Mouse (Mus musculus): ENCODE measurements around the gene Zfyve19. TPM values are rescaled to one million over a fixed set of nuclear protein-coding genes. Genes with fewer than 3 reads are reported as not detected.

Zfyve19 gene
- total RNA-seq, 1 experiment from 2014 or later = 53.7 TPM

GRCm38 (mm10) chr2:119240075-119240818 is 31.8 kb downstream of the Zfyve19 start:
- peak; percentile 57 to 58; a peak in 3 of 4 replicates for ATAC-seq (replicated peaks in 1 of 2; ENCODE audit: insufficient read depth in 1 of 2, low FRiP score in 2 of 2, low TSS enrichment in 1 of 2, low read depth in 1 of 2, poor library complexity in 2 of 2, severe bottlenecking in 2 of 2)

GRCm38 (mm10) chr2:119240819-119241186 is 32.4 kb downstream of the Zfyve19 start:
- ATAC-seq (replicated peaks in 1 of 2; ENCODE audit: insufficient read depth in 1 of 2, low FRiP score in 2 of 2, low TSS enrichment in 1 of 2, low read depth in 1 of 2, poor library complexity in 2 of 2, severe bottlenecking in 2 of 2) = no peak

DNA sequence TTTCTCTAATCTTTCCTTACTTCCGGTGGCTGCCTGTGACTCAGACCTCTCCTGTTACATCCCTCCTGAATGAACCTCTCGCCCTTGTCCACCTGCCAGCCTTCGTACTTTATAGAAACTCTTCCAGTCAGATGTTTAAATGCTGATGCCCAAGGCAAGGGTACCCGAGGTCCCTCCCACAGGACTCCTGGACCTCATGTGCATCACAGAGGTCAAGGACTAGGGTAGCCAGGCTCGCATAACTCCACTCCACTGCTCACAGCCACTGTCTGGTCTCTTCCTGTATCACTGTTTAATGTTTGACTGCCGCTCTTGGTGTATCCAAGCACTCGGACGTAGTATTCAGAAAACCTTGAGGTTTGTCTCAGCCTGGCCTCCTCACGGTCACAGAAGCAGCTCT is 34.1 kb downstream of the Zfyve19 start:
- ATAC-seq (replicated peaks in 1 of 2; ENCODE audit: insufficient read depth in 1 of 2, low FRiP score in 2 of 2, low TSS enrichment in 1 of 2, low read depth in 1 of 2, poor library complexity in 2 of 2, severe bottlenecking in 2 of 2) = no peak

- ATAC-seq (replicated peaks in 1 of 2; ENCODE audit: insufficient read depth in 1 of 2, low FRiP score in 2 of 2, low TSS enrichment in 1 of 2, low read depth in 1 of 2, poor library complexity in 2 of 2, severe bottlenecking in 2 of 2) = no peak
These were observed 36.8 kb downstream of the Zfyve19 start for GRCm38 (mm10) chr2:119245246-119245645.

GRCm38 (mm10) chr2:119247904-119248303 is 39.5 kb downstream of the Zfyve19 start:
- no peak for ATAC-seq (replicated peaks in 1 of 2; ENCODE audit: insufficient read depth in 1 of 2, low FRiP score in 2 of 2, low TSS enrichment in 1 of 2, low read depth in 1 of 2, poor library complexity in 2 of 2, severe bottlenecking in 2 of 2)

DNA sequence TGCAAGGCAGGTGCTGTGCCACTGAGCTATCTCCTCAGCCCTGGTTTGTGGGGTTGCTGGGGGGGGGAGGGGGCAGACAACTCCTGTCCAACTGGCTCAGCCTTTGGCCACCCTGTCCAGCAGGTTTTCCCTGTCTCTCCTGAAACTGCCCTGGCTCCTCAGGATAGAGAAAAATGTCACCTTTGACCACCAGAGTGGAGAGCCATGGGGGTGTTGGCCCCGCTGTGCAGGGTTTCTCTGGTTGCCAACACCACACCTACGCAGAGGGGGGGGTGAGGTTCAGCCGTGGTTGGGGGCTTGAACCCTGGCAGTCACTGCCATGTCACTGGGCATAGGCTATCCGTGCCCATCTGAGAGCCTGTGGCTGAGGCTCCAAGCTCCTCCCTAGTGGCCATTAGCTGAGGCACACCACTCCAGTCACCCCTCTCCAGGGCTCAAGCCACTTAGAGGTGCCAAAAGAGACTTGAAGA is 41.2 kb downstream of the Zfyve19 start:
- ATAC-seq (replicated peaks in 1 of 2; ENCODE audit: insufficient read depth in 1 of 2, low FRiP score in 2 of 2, low TSS enrichment in 1 of 2, low read depth in 1 of 2, poor library complexity in 2 of 2, severe bottlenecking in 2 of 2) = 0 out of 4 replicates have a peak, but pooled peaks of 1 of the 2 experiments have one; percentile 43

DNA sequence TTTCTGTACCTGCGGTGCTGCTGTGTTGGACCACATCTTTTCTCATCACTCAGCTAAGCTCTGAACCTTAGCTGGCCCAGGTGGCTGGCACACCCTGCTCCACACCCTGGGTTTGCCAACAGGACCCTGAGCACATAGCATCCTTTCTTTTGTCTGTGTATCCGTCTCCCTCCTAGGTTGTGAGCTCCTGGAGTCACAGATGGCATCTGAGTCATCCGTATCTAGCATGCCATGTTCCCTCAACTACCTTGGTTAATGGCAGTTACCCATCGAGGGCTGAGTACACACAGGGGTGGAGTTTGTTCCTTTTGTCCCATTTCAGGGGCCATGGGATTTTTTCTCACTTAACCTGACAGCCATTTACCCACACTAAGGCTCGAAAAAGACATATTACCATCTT is 42.0 kb downstream of the Zfyve19 start:
- no peak for ATAC-seq (replicated peaks in 1 of 2; ENCODE audit: insufficient read depth in 1 of 2, low FRiP score in 2 of 2, low TSS enrichment in 1 of 2, low read depth in 1 of 2, poor library complexity in 2 of 2, severe bottlenecking in 2 of 2)

- ATAC-seq (replicated peaks in 1 of 2; ENCODE audit: insufficient read depth in 1 of 2, low FRiP score in 2 of 2, low TSS enrichment in 1 of 2, low read depth in 1 of 2, poor library complexity in 2 of 2, severe bottlenecking in 2 of 2) = peak; percentile 89 to 90
These were observed 42.5 kb downstream of the Zfyve19 start for GRCm38 (mm10) chr2:119250826-119251478.

DNA sequence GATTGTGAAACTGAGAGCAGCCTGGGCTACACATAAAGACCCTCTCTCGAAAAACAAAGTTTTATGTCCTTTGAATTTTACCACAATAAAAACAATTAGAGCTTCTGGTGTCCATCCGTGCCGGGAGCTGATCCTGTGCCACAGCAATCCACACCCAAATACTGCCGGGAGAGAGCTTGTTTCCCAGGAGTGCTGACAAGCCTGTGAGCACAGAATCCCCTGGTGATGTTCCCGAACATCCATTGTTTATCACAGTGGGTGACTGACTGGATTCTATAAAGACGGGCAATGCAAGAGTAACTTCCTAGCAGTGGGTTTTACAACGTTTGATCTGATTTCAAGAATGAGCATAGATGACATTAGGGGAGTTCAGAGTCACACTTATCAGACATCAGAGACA is 46.6 kb downstream of the Zfyve19 start:
- ATAC-seq (replicated peaks in 1 of 2; ENCODE audit: insufficient read depth in 1 of 2, low FRiP score in 2 of 2, low TSS enrichment in 1 of 2, low read depth in 1 of 2, poor library complexity in 2 of 2, severe bottlenecking in 2 of 2) = no peak

DNA sequence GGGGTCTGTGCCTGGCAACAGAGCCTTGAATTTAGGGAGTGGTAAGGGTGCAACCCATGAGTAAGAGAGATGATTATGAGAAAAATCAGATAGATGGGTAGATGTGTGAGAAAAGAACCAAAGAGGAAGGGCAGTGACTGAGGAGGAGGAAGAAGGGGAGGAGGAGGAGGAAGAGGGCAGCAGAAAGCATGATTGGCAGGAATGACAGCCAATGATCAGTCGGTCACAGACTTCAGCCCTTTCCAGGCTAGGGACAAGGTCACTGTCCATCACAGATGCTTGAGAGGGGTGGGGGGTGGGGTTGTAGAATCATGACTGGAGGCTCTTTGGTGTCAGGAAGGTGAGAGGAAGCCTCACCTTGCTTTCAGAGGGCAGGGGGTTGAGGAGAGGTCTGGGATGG is 52.1 kb downstream of the Zfyve19 start:
- ATAC-seq (replicated peaks in 1 of 2; ENCODE audit: insufficient read depth in 1 of 2, low FRiP score in 2 of 2, low TSS enrichment in 1 of 2, low read depth in 1 of 2, poor library complexity in 2 of 2, severe bottlenecking in 2 of 2) = no peak

- no peak for ATAC-seq (replicated peaks in 1 of 2; ENCODE audit: insufficient read depth in 1 of 2, low FRiP score in 2 of 2, low TSS enrichment in 1 of 2, low read depth in 1 of 2, poor library complexity in 2 of 2, severe bottlenecking in 2 of 2)
These were observed 52.9 kb downstream of the Zfyve19 start for GRCm38 (mm10) chr2:119261326-119261725.

DNA sequence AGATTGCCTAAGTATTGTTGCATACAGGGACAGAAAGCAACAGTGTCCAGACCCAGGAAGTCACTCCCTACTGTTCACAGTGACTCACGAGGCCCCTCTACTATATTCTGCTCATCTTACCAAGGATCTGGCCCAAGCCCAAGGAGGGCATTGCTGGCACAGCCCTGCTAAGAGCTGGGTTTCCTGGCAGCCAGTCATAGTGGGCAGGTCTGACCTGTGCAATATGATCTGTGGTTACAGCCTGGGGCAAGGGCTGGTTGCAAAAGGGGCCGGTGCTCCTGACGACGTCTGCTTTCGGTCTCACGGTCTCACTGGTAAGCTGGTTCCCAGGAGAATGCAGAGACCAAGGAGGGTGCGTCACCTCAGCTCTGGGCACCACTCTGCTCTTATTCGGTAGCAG is 54.6 kb downstream of the Zfyve19 start:
- peak; percentile 94 to 98 for ATAC-seq (replicated peaks in 1 of 2; ENCODE audit: insufficient read depth in 1 of 2, low FRiP score in 2 of 2, low TSS enrichment in 1 of 2, low read depth in 1 of 2, poor library complexity in 2 of 2, severe bottlenecking in 2 of 2)

DNA sequence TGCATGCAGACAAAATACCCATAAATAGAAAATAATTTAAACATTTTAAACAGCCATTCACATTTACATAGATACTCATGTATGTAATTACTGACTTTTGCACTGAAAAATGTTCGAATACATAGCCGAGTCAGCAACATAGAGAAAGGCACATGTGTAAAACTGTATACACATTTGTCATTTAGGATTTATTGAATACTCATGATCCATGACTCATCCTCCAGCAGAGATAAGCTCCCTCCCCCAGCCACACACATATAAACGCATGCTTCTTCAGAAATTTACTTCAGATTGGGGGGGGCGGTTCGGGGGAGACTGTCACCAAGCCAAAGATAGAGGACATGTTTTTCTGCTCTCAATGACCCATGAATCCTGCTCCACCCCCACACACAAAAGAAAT is 55.4 kb downstream of the Zfyve19 start:
- no peak for ATAC-seq (replicated peaks in 1 of 2; ENCODE audit: insufficient read depth in 1 of 2, low FRiP score in 2 of 2, low TSS enrichment in 1 of 2, low read depth in 1 of 2, poor library complexity in 2 of 2, severe bottlenecking in 2 of 2)

Other genes with a start within 250 kb of the Zfyve19 start
- 8.0 and 16.3 TPM in 2 replicates for gene Ccdc32, start 179.2 kb upstream of the Zfyve19 start, total RNA-seq (2017)
- gene Rpusd2, start 173.8 kb upstream of the Zfyve19 start, total RNA-seq (2017) = 18.7 and 22.1 TPM in 2 replicates
- gene Knl1, start 161.5 kb upstream of the Zfyve19 start, total RNA-seq (2017) = 52.0 and 56.7 TPM in 2 replicates
- gene Rad51, start 95.8 kb upstream of the Zfyve19 start, total RNA-seq (2017) = 16.8 and 29.0 TPM in 2 replicates
- 35.9 and 38.9 TPM in 2 replicates for gene Rmdn3, start 51.6 kb upstream of the Zfyve19 start, total RNA-seq (2017)
- gene Gchfr, start 40.8 kb upstream of the Zfyve19 start, total RNA-seq (2017) = 2.2 TPM in 1 of 2 replicates, not detected in the other
- not detected in 2 replicates for gene Gm14137, start 34.1 kb upstream of the Zfyve19 start, total RNA-seq (2017)
- 37.1 and 64.7 TPM in 2 replicates for gene Dnajc17, start 178 bp downstream of the Zfyve19 start, total RNA-seq (2017)
- gene Ppp1r14d, start 21.3 kb downstream of the Zfyve19 start, total RNA-seq (2017) = not detected in 2 replicates
- gene Spint1, start 28.7 kb downstream of the Zfyve19 start, total RNA-seq (2017) = 8.1 and 13.0 TPM in 2 replicates
- gene Rhov, start 62.7 kb downstream of the Zfyve19 start, total RNA-seq (2017) = 0.31 TPM in 1 of 2 replicates, not detected in the other
- 14.8 and 23.0 TPM in 2 replicates for gene Vps18, start 80.1 kb downstream of the Zfyve19 start, total RNA-seq (2017)
- 0.13 and 0.25 TPM in 2 replicates for gene Dll4, start 117.2 kb downstream of the Zfyve19 start, total RNA-seq (2017)
- 0.40 TPM in 1 of 2 replicates, not detected in the other for gene Chac1, start 142.6 kb downstream of the Zfyve19 start, total RNA-seq (2017)

Data from hematopoietic stem cell, adult 5-6 weeks (primary cell).